In the genomic region with DNA sequence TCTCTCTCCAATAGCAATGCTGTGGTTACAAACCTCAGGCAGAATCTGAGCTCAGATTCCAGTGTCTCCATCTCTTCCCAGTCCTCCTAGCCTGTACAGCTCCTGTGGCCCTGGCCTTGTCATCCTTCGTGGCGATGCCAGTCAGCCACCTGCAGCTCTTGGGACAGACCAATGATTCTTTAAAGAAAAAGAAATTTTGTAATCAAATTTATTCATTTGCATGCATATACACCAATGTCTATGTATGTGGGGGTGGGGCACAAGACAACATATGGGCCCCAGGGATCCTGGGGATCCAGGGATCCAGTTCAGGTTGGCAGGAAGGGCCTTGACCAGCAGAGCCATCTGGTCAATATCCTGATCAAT, we compare ENCODE assay signal across 9 mouse cellular contexts. TPM values are rescaled to one million over a fixed set of nuclear protein-coding genes. Genes with fewer than 3 reads are reported as not detected.
DNase-seq lines count a peak whose midpoint lies in the region; ATAC-seq and TF ChIP-seq lines count a peak whose summit lies in the region.
"Had no signal": no experiment of that assay in that cellular context is flagged by ENCODE, and none has a peak within 500 bp of the region (broad histone marks: within the 10 kb centered on the region; RNA-seq: fewer than 3 reads in every experiment).

No protein-coding gene starts in this region.

- H3K4me3 ChIP-seq in kidney, embryonic 15.5 days (replicated peaks): no peak overlapping the region
- H3K4me3 ChIP-seq in kidney, embryonic 14.5 days (ENCODE audit: low read length): no peak overlapping the region
- no peak overlapping the region for H3K4me3 ChIP-seq in embryonic facial prominence, embryonic 15.5 days (replicated peaks)
- H3K4me3 ChIP-seq in heart, postnatal 0 days (ENCODE audit: low read depth, low read length): no peak overlapping the region
- no peak overlapping the region for H3K4me3 ChIP-seq in midbrain, embryonic 16.5 days (ENCODE audit: low read depth, low read length)

- peak overlapping the region; percentile 99; the same call in 1 of the 2 replicates for H3K27ac ChIP-seq in kidney, embryonic 15.5 days
- no peak overlapping the region for H3K27ac ChIP-seq in kidney, embryonic 14.5 days (ENCODE audit: low read depth, low read length)
- H3K27ac ChIP-seq in embryonic facial prominence, embryonic 15.5 days (replicated peaks): peak overlapping the region; percentile 97
- peak overlapping the region; percentile 98 for H3K27ac ChIP-seq in heart, postnatal 0 days (ENCODE audit: low read depth)
- H3K27ac ChIP-seq in midbrain, embryonic 16.5 days (ENCODE audit: low read length): peak overlapping the region; percentile 3

- no peak for TF ChIP-seq EP300 in heart, postnatal 0 days (IDR thresholded peaks at IDR 0.05; ENCODE audit: low read depth)

- no peak for ATAC-seq in kidney, embryonic 15.5 days (replicated peaks; ENCODE audit: low FRiP score)
- no peak for ATAC-seq in kidney, embryonic 14.5 days (ENCODE audit: low FRiP score, low TSS enrichment)
- peak; percentile 5; the same call in 1 of the 2 replicates for ATAC-seq in embryonic facial prominence, embryonic 15.5 days (ENCODE audit: insufficient number of reproducible peaks, low FRiP score, low TSS enrichment, low read depth)
- ATAC-seq in heart, postnatal 0 days (ENCODE audit: insufficient read depth, low read depth): no peak
- ATAC-seq in midbrain, embryonic 16.5 days: no peak

- DNase-seq in heart, postnatal 0 days (ENCODE audit: low spot score): no peak
- DNase-seq in testis, postnatal 14 days (ENCODE audit: low spot score): no peak
- DNase-seq in layer of hippocampus, postnatal 25 days (ENCODE audit: extremely low spot score in 1 of 2, low spot score in 1 of 2): no peak
- DNase-seq: kidney, adult 8-10 months had no signal

- WGBS in kidney, embryonic 15.5 days: 91% methylated on average over 2 of the region's 2 CpGs
- 82% methylated on average over 2 of the region's 2 CpGs for WGBS in kidney, embryonic 14.5 days
- 44% methylated on average over 2 of the region's 2 CpGs for WGBS in embryonic facial prominence, embryonic 15.5 days
- 81% methylated on average over 2 of the region's 2 CpGs for WGBS in heart, postnatal 0 days
- WGBS in midbrain, embryonic 16.5 days: 32% methylated on average over 2 of the region's 2 CpGs

- H3K9me3 ChIP-seq in kidney, embryonic 15.5 days (replicated peaks): no peaks in the 10 kb centered on the region
- no peaks in the 10 kb centered on the region for H3K9me3 ChIP-seq in kidney, embryonic 14.5 days (ENCODE audit: control insufficient read depth, low read length)
- H3K9me3 ChIP-seq in embryonic facial prominence, embryonic 15.5 days (replicated peaks): no peaks in the 10 kb centered on the region
- H3K9me3 ChIP-seq in heart, postnatal 0 days (replicated peaks; ENCODE audit: control insufficient read depth, low read length): no peaks in the 10 kb centered on the region
- no peaks in the 10 kb centered on the region for H3K9me3 ChIP-seq in midbrain, embryonic 16.5 days (replicated peaks; ENCODE audit: control insufficient read depth, low read length, poor library complexity, severe bottlenecking)

- H3K36me3 ChIP-seq in kidney, embryonic 15.5 days: no peaks in the 10 kb centered on the region
- H3K36me3 ChIP-seq in kidney, embryonic 14.5 days (ENCODE audit: control insufficient read depth, insufficient read depth, low read length): no peaks in the 10 kb centered on the region
- no peaks in the 10 kb centered on the region for H3K36me3 ChIP-seq in embryonic facial prominence, embryonic 15.5 days
- H3K36me3 ChIP-seq in heart, postnatal 0 days (replicated peaks; ENCODE audit: control insufficient read depth, insufficient read depth, low read length): no peaks in the 10 kb centered on the region
- H3K36me3 ChIP-seq in midbrain, embryonic 16.5 days (ENCODE audit: control insufficient read depth, insufficient read depth, low read length): no peaks in the 10 kb centered on the region
- H3K36me3 ChIP-seq: G1E had no signal

- H3K4me2 ChIP-seq in kidney, embryonic 15.5 days: no peak overlapping the region
- no peak overlapping the region for H3K4me2 ChIP-seq in kidney, embryonic 14.5 days (replicated peaks; ENCODE audit: low read depth, low read length)
- no peak overlapping the region for H3K4me2 ChIP-seq in embryonic facial prominence, embryonic 15.5 days (replicated peaks)
- H3K4me2 ChIP-seq in heart, postnatal 0 days (ENCODE audit: low read depth, low read length): no peak overlapping the region
- H3K4me2 ChIP-seq in midbrain, embryonic 16.5 days (ENCODE audit: low read length): no peak overlapping the region

- no peak overlapping the region for H3K9ac ChIP-seq in kidney, embryonic 15.5 days
- no peak overlapping the region for H3K9ac ChIP-seq in kidney, embryonic 14.5 days (ENCODE audit: low read depth, low read length)
- H3K9ac ChIP-seq in embryonic facial prominence, embryonic 15.5 days: no peak overlapping the region
- H3K9ac ChIP-seq in heart, postnatal 0 days (replicated peaks; ENCODE audit: low read depth, low read length): no peak overlapping the region
- H3K9ac ChIP-seq in midbrain, embryonic 16.5 days (ENCODE audit: low read depth, low read length): no peak overlapping the region

- no peak for TF ChIP-seq CTCF in heart, postnatal 0 days (IDR thresholded peaks at IDR 0.05; ENCODE audit: low read depth)

- peaks cover 71% of the 10 kb centered on the region for H3K4me1 ChIP-seq in kidney, embryonic 15.5 days
- peaks cover 42% of the 10 kb centered on the region for H3K4me1 ChIP-seq in kidney, embryonic 14.5 days (ENCODE audit: control insufficient read depth, insufficient read depth, low read length)
- H3K4me1 ChIP-seq in embryonic facial prominence, embryonic 15.5 days: peaks cover 72% of the 10 kb centered on the region
- H3K4me1 ChIP-seq in heart, postnatal 0 days (ENCODE audit: control insufficient read depth, insufficient read depth): peaks cover 70% of the 10 kb centered on the region
- H3K4me1 ChIP-seq in midbrain, embryonic 16.5 days (ENCODE audit: control insufficient read depth, insufficient read depth, low read length): peaks cover 54% of the 10 kb centered on the region

- no peaks in the 10 kb centered on the region for H3K27me3 ChIP-seq in kidney, embryonic 15.5 days
- no peaks in the 10 kb centered on the region for H3K27me3 ChIP-seq in kidney, embryonic 14.5 days (ENCODE audit: control insufficient read depth, insufficient read depth, low read length)
- H3K27me3 ChIP-seq in embryonic facial prominence, embryonic 15.5 days: no peaks in the 10 kb centered on the region
- no peaks in the 10 kb centered on the region for H3K27me3 ChIP-seq in heart, postnatal 0 days (ENCODE audit: control insufficient read depth, insufficient read depth, low read length)
- H3K27me3 ChIP-seq in midbrain, embryonic 16.5 days (ENCODE audit: control insufficient read depth, insufficient read depth, low read depth, low read length): no peaks in the 10 kb centered on the region

RNA-seq across cellular contexts. Expression of gene Irf2bpl, which starts 57.4 kb away (rescaled TPM):
- 40.7 and 43.9 TPM in 2 replicates for polyA plus RNA-seq in kidney, embryonic 15.5 days (2015; fragmentation: Nextera tagmentation; extraction: Ambion mirVana)
- polyA plus RNA-seq in kidney, embryonic 14.5 days (2014; fragmentation: Nextera tagmentation; extraction: Ambion mirVana): 25.8 and 34.8 TPM in 2 replicates
- polyA plus RNA-seq in embryonic facial prominence, embryonic 15.5 days (2015; fragmentation: Nextera tagmentation; extraction: Ambion mirVana): 45.2 and 50.6 TPM in 2 replicates
- total RNA-seq in heart, postnatal 0 days (2014; rRNA removed; ENCODE audit: low replicate concordance): 74.0 and 88.5 TPM in 2 replicates
- 26.4 and 30.0 TPM in 2 replicates for polyA plus RNA-seq in heart, postnatal 0 days (2015; fragmentation: Nextera tagmentation; extraction: Ambion mirVana)
- 69.3 and 76.9 TPM in 2 replicates for polyA plus RNA-seq in midbrain, embryonic 16.5 days (2015; fragmentation: Nextera tagmentation; extraction: Ambion mirVana)
- total RNA-seq in layer of hippocampus, postnatal 25 days (2021): 10 to 100 TPM; 68.0 to 70.8 TPM
